Mouse (Mus musculus) neural tube, embryonic 12.5 days (tissue): Measurements from ENCODE around the gene Lgals4. TPM values are rescaled to one million over a fixed set of nuclear protein-coding genes. Genes with fewer than 3 reads are reported as not detected.

Experiments used
- ATAC-seq: fragments of 200-750 bp; cut with Nextera tagmentation; 2 replicates; pipeline ENCODE4 v1.8.0; 2017; ENCODE audit warnings: low read depth, mild to moderate bottlenecking, moderate TSS enrichment, moderate library complexity; ENCODE audit not compliant: low FRiP score
- H3K27ac ChIP-seq: fragments of 300-500 bp; sonication (generic); 2 replicates; pipeline ENCODE4 v1.5.1; 2016
- H3K27me3 ChIP-seq: fragments of 300-500 bp; sonication (generic); replicated peaks from 2 replicates; pipeline ENCODE4 v1.6.1; 2016; ENCODE audit warnings: mild to moderate bottlenecking
- H3K36me3 ChIP-seq: fragments of 300-500 bp; sonication (generic); 2 replicates; pipeline ENCODE4 v1.6.1; 2016; ENCODE audit warnings: mild to moderate bottlenecking
- H3K4me1 ChIP-seq: fragments of 300-500 bp; sonication (generic); 2 replicates; pipeline ENCODE4 v1.6.1; 2016
- H3K4me2 ChIP-seq: fragments of 300-500 bp; sonication (generic); replicated peaks from 2 replicates; pipeline ENCODE4 v1.6.1; 2016; ENCODE audit warnings: mild to moderate bottlenecking
- H3K4me3 ChIP-seq: fragments of 300-500 bp; sonication (generic); 2 replicates; pipeline ENCODE4 v1.5.1; 2016
- H3K9ac ChIP-seq: fragments of 300-500 bp; sonication (generic); 2 replicates; pipeline ENCODE4 v1.6.1; 2016; ENCODE audit warnings: mild to moderate bottlenecking
- H3K9me3 ChIP-seq: fragments of 300-500 bp; sonication (generic); 2 replicates; pipeline ENCODE4 v1.6.1; 2016; ENCODE audit warnings: mild to moderate bottlenecking
- WGBS: fragments of 180-500 bp; shearing (Covaris S2); methylation state at CpG from one replicate; pipeline ENCODE4 v1.1.7; 2016; 5-methylcytosine and 5-hydroxymethylcytosine counted together
- polyA plus RNA-seq: library from polyadenylated mRNA; unstranded; fragments of >200 nt; fragmentation: Nextera tagmentation; extraction: Ambion mirVana; gene quantifications from 2 replicates; pipeline ENCODE4 v1.2.1, GENCODE M21; 2016

Lgals4 gene
- polyA plus RNA-seq, 1 experiment from 2014 or later: 4.9 TPM

DNA sequence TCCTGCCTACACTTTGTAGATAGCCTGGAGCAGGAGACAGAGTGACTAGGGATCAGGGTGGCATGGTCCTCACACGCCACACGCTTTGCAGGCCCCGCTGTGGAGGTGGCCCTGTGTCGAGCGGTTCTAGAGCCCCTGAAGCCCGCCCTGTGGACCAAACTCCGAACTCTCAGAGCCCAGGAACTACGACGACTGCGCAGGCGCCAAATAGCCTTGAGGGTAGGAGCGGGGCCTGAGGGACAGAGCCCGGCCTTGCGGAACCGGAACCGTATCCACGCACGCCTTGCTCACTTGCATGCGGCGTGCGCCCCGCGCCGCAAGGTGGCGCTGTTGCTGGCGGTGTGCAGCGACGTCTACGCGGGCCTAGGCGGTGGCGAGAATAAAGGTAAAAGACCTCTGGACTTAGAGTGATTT lies 37.1 kb upstream of the Lgals4 start:
- Histone ChIP-seq H3K4me3 (peak overlapping the region; percentile 7; the same call in 1 of the 2 replicates), H3K9me3 (no peaks in the 10 kb centered on the region), H3K27me3 (no peaks in the 10 kb centered on the region), H3K4me1 (peaks cover 8% of the 10 kb centered on the region), H3K9ac (peak overlapping the region; percentile 35), H3K27ac (no peak overlapping the region), H3K4me2 (peak overlapping the region; percentile 50), H3K36me3 (no peaks in the 10 kb centered on the region)
- ATAC-seq: peak; percentile 70; the same call in 1 of the 2 replicates
- 16% methylated on average over 32 of the region's 32 CpGs for WGBS

DNA sequence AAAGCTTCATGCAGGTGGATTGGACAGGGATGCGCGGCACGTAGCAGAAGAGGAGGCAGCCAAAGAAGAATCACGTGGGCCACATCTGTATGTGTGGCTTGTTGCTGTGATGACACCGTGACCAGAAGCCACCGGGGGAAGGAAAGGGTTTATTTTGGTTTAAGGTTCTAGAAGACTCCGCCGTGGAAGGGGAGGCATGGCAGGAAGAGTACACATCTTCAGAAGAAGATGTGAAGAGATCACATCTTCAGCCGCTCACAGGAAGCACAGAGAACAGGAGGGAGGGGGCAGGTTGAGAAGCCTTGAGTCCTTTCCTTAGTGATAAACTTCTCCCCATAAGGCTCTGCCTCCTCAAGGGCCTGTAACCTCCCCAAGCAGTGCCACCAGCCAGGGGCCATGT lies 33.7 kb upstream of the Lgals4 start:
- Histone ChIP-seq H3K4me1 (peaks cover 22% of the 10 kb centered on the region), H3K27me3 (no peaks in the 10 kb centered on the region), H3K27ac (no peak overlapping the region), H3K9me3 (no peaks in the 10 kb centered on the region), H3K36me3 (no peaks in the 10 kb centered on the region), H3K9ac (no peak overlapping the region), H3K4me3 (no peak overlapping the region), H3K4me2 (no peak overlapping the region)
- no peak for ATAC-seq
- WGBS: 96% methylated on average over 9 of the region's 9 CpGs

DNA sequence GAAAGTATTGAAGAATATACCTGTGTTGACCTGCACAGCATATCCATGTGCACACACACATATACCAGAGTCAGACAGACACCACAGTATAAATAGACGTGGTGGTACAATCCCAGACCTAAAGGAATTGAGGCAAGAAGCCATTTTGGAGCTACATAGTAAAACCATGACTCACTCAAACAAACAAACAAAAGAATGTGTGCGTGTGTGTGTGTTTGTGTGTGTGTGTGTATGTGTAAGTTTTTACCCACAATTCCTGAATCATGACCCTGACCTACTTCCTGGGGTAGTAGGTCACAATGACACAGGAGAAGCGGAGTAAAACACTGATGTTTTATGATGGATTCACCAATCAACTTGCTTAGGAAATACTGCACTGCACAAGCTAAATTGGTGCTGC lies 32.2 kb upstream of the Lgals4 start:
- H3K9me3 ChIP-seq: no peaks in the 10 kb centered on the region
- no peak for ATAC-seq
- 77% methylated on average over 3 of the region's 3 CpGs for WGBS
- no peak overlapping the region for H3K4me3 ChIP-seq
- no peak overlapping the region for H3K9ac ChIP-seq
- no peaks in the 10 kb centered on the region for H3K36me3 ChIP-seq
- peaks cover 20% of the 10 kb centered on the region for H3K4me1 ChIP-seq
- H3K4me2 ChIP-seq: no peak overlapping the region
- H3K27me3 ChIP-seq: no peaks in the 10 kb centered on the region
- no peak overlapping the region for H3K27ac ChIP-seq

DNA sequence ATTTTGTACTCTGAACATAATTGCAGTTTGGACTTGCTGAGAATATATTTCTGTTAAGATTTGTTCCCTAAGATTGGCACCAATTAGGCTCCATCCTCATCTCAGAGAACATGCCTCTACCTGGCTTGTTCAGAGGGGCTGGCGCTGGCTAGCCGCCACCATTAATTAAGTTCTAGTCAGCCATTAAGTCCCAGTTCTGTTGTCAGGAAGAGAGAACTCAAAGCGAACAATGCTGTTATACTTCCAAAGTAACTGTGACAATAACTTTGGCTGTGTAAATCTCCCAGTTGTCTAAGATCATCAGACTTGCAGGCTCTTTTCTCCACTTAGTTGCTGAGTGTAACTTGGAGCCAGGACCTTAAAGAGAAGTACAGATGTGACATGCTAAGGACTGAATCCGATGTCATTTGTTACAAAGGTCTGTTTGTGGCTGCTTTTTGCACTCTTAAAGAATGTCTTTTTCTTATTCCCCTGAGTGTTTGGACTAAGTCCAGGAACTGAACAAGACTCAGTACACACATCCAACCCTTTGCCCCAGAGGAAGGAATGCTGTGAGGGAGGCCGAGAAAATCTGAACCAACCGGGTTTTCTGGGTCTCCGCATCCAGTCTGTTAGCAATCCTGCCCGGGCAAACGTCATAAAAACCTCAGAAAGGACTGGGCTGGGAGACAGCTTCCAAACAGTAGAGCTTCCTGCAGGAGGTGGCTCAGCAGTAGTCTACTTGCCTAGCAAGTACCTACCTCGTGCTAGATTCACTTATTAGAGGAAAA lies 31.6 kb upstream of the Lgals4 start:
- H3K4me3 ChIP-seq: no peak overlapping the region
- no peak for ATAC-seq

DNA sequence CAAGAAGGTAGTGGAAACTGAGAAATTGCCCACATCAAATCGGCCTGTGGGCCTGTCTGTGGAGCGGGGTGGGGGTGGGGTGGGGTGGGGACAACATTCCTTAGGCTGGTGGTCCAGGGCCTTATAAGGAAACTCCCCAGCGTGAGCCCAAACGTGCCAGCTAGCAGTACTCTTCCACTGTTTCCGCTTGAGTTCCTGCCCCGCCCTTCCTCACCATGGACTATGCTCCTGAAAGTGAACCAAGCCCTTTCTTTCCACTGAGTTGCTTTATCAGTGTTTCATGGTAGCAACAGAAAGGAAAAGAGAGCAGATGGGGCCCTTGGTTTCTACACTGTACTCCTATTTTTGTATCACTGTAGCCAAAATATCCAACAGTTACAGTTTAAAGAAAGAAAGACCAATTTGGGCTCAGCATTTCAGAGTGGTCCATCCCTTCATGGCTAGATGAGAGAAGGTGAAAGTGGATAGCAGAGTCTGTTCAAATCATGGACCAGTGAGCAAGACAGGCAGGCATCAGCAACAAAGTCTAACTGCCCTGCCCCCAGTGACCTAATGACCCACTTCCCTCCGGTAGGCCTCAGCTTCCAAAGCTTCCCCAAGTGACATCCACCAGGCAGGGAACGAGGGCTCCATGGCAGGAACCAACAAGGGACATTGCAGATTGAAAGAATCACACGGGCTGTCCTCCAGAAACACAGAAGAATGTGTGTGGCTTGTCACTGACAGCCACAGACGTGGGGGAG lies 30.6 kb upstream of the Lgals4 start:
- H3K4me3 ChIP-seq: no peak overlapping the region
- no peak overlapping the region for H3K9ac ChIP-seq
- ATAC-seq: no peak
- no peaks in the 10 kb centered on the region for H3K9me3 ChIP-seq
- no peaks in the 10 kb centered on the region for H3K27me3 ChIP-seq
- no peaks in the 10 kb centered on the region for H3K36me3 ChIP-seq
- WGBS: 7% methylated on average over 10 of the region's 10 CpGs
- peak overlapping the region; percentile 4; the same call in 1 of the 2 replicates for H3K4me2 ChIP-seq
- H3K27ac ChIP-seq: no peak overlapping the region
- H3K4me1 ChIP-seq: peaks cover 19% of the 10 kb centered on the region

More for the DNA sequence above, 31.6 kb upstream of the Lgals4 start:
- Histone ChIP-seq H3K4me1 (peaks cover 14% of the 10 kb centered on the region), H3K9ac (no peak overlapping the region), H3K27ac (no peak overlapping the region), H3K27me3 (no peaks in the 10 kb centered on the region), H3K36me3 (no peaks in the 10 kb centered on the region), H3K4me2 (peak overlapping the region; percentile 4; the same call in 1 of the 2 replicates), H3K9me3 (no peaks in the 10 kb centered on the region)
- 19% methylated on average over 10 of the region's 10 CpGs for WGBS

DNA sequence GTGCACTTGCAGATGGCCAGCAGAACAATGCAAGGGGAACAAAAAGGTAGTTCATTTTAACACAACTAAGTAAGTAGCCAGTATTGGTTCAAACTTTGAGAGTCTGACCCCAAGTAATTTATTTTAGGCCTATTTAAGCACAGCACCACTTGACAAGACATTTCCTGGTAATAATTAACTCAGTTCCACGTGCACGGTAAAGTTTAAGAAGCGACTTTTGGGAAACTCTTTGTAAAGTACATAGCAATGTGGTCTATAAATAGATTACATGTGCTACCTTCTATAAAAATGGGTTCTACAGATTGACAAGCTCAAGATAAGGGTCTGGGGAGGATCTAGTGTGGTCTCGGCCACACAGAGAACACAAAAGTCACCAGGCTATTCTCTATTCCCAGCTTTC lies 29.9 kb upstream of the Lgals4 start:
- Histone ChIP-seq H3K27me3 (no peaks in the 10 kb centered on the region), H3K4me2 (no peak overlapping the region), H3K36me3 (no peaks in the 10 kb centered on the region), H3K4me3 (no peak overlapping the region), H3K27ac (no peak overlapping the region), H3K9ac (no peak overlapping the region), H3K4me1 (peaks cover 22% of the 10 kb centered on the region), H3K9me3 (no peaks in the 10 kb centered on the region)
- WGBS: 40% methylated on average over 4 of the region's 4 CpGs
- ATAC-seq: no peak

DNA sequence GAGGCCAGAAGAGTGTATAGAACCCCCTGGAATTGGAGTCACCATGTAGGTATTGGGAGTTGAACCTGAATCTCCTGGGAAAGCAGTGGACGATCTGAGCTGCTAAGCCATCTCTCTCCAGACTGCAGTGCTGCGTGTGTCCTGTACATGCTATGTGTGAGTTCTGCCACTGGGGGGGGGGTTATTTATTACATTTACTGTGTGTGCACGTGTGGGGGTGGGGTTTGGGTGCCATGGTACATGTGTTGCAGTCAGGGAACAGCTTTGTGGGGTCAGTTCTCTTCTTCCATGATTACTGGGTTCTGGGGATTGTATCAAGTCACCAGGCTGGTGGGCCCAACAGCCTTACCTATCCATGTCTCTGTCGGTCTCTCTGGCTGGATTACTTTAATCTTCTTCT lies 26.8 kb upstream of the Lgals4 start:
- no peak overlapping the region for H3K27ac ChIP-seq
- no peak overlapping the region for H3K4me3 ChIP-seq
- peaks cover 27% of the 10 kb centered on the region for H3K4me1 ChIP-seq
- H3K9ac ChIP-seq: no peak overlapping the region
- H3K4me2 ChIP-seq: no peak overlapping the region
- WGBS: 77% methylated on average over 4 of the region's 4 CpGs
- no peaks in the 10 kb centered on the region for H3K9me3 ChIP-seq
- ATAC-seq: no peak
- H3K36me3 ChIP-seq: peaks cover 1% of the 10 kb centered on the region
- H3K27me3 ChIP-seq: no peaks in the 10 kb centered on the region

DNA sequence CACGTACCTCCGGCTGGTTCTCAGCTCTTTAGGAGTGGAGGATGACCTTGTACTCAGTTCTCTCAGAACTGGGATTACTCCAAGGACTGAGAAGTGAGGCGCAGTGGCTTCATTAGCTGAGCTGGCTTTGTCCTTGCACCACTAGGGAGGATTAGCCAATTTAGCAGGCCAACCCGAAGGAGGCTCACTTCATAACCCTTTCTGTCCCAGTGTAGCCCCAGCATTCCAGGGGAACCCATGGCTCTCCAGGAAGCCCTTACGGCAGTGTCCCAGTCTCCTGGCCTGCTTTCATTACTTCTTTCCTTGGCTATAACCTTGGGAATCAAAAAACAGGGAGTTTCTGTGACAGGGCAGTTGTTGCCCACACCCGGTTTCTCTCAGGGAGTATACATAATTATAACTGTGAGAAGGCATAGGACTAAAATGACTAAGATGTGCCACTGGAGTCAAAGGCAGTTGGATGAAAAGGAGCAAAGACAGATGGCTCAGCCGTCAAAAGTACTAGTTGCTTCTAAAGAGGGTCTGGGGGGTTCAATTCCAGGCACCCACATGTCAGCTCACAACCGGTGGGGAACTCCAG lies 25.9 kb upstream of the Lgals4 start:
- Histone ChIP-seq H3K9ac (peak overlapping the region; percentile 89), H3K27ac (peak overlapping the region; percentile 99), H3K4me2 (peak overlapping the region; percentile 81), H3K4me3 (peak overlapping the region; percentile 88), H3K27me3 (no peaks in the 10 kb centered on the region), H3K4me1 (peaks cover 30% of the 10 kb centered on the region), H3K36me3 (peaks cover 10% of the 10 kb centered on the region), H3K9me3 (no peaks in the 10 kb centered on the region)
- no peak for ATAC-seq
- 50% methylated on average over 6 of the region's 8 CpGs for WGBS

DNA sequence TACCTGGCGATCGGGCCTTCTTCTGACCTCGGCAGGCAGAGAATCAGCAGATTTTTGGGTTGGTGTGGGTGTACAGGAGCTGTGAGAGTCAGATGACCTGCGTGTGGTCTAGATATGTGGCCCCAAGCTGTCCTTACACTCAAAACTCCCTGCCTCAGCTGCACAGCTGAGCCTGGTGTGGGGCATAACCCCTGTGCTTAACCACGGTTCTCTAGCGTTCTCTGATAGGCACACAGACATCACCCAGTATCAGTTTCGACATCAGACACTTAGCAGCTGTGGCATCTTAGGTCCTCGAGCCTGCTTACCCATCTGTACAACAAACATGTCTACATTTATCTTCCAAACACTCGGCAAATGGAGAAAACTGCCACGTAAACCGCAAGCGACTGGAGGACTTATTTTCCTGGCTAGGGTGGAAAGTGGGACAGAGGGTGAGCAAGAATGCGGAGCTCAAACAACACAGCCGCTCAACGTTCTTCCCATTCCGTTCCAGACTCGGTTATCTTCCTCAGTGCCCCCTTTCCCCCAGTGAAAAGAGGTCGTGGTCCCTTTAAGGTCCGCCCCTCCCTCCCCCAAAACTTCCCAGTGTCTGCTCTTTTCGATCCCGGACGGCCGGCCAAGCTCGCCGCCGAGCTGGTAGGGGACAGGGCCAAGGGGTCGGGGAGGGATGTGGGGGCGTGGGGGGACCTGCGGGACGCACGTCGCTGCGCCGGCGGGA lies 25.3 kb upstream of the Lgals4 start, which contains the start of gene Hnrnpl:
Gene Hnrnpl (plus strand): TSS at position 321 of the 721 bp plus-strand sequence.
- WGBS: 4% methylated on average over 35 of the region's 35 CpGs
- peaks cover 30% of the 10 kb centered on the region for H3K4me1 ChIP-seq
- peak within 1 kb of the TSS; percentile 99 for H3K27ac ChIP-seq
- H3K4me3 ChIP-seq: peak within 1 kb of the TSS; percentile 88
- H3K9me3 ChIP-seq: no peaks in the 10 kb centered on the region
- H3K4me2 ChIP-seq: peak within 1 kb of the TSS; percentile 81
- H3K27me3 ChIP-seq: no peaks in the 10 kb centered on the region
- peak; percentile 2; the same call in 1 of the 2 replicates for ATAC-seq
- H3K9ac ChIP-seq: peak within 1 kb of the TSS; percentile 89
- peaks cover 17% of the 10 kb centered on the region for H3K36me3 ChIP-seq

DNA sequence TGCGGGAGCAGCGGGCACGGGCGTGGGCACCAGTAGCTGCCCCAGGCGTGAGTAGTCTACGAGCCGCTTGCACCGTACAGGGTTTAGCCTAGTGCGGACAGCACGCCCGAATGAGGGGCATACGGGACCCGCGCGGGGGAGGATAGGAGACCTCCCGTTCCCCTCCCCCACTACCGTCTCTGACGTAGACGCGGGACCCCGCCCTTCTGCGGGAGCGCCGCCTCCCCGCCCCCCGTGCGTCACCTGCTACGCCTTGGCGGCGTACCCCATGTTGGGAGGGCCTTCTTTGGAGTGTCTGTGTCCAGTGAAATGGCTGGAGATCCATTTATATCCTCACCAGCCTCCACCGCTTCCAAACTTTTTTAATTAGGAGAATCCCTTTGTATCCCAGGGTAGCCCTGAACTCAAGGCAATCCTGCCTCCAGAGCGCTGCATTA lies 24.7 kb upstream of the Lgals4 start:
- peaks cover 23% of the 10 kb centered on the region for H3K36me3 ChIP-seq
- H3K4me1 ChIP-seq: peaks cover 33% of the 10 kb centered on the region
- no peaks in the 10 kb centered on the region for H3K9me3 ChIP-seq
- H3K27ac ChIP-seq: peak overlapping the region; percentile 99
- H3K27me3 ChIP-seq: no peaks in the 10 kb centered on the region
- H3K9ac ChIP-seq: peak overlapping the region; percentile 89
- 2% methylated on average over 32 of the region's 32 CpGs for WGBS
- H3K4me2 ChIP-seq: peak overlapping the region; percentile 81
- peak; percentile 54 for ATAC-seq
- peak overlapping the region; percentile 88 for H3K4me3 ChIP-seq

DNA sequence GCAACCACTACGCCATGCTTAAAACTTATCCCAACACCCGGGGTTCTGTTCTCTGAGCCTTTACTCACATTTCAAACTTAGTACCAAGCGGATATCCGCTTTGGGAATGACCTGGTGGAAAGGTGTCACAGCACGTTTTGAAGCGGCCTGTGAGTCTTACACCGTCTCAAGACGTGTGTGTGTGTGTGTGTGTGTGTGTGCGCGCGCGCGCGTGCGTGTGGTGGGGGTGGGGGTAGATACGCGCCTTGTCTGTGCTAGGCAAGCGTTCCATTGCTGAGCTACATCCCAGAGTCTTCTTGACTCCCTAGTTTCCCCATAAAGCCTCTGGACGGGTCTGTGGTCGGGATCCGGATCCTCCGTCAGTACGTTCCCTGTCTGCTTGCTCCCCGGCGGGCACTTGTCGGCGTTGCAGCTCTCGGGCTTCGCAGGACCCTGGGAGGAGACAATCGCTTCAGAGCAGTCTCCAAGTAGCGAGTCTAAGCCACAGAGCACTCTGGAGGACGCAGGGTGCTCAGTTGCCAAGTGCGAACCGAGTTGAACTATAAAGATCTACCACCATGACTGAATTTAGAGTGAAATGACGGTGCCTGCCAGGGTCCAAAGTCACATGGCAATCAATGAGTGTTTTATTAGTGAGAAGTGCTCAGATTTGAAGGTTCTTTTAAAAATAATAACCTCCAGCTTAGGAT lies 24.1 kb upstream of the Lgals4 start:
- Histone ChIP-seq H3K27me3 (no peaks in the 10 kb centered on the region), H3K27ac (peak overlapping the region; percentile 99), H3K4me1 (peaks cover 36% of the 10 kb centered on the region), H3K9me3 (no peaks in the 10 kb centered on the region), H3K4me2 (peak overlapping the region; percentile 81), H3K9ac (peak overlapping the region; percentile 89), H3K4me3 (peak overlapping the region; percentile 88), H3K36me3 (peaks cover 28% of the 10 kb centered on the region)
- under 1% methylated on average over 35 of the region's 35 CpGs for WGBS
- peak; percentile 31 for ATAC-seq
